Mouse (Mus musculus) spleen, adult 18-20 months (tissue): ENCODE results near the gene Chrna10.
A peak's percentile ranks its signal among the peaks of the same experiment; 100 is the strongest.

Source experiments
- DNase-seq, 2 experiments: peaks; one replicate each; pipeline ENCODE4 v3.0.0; 2022; ENCODE audit warnings: mixed read lengths in 2 of 2

Chrna10 gene

DNA sequence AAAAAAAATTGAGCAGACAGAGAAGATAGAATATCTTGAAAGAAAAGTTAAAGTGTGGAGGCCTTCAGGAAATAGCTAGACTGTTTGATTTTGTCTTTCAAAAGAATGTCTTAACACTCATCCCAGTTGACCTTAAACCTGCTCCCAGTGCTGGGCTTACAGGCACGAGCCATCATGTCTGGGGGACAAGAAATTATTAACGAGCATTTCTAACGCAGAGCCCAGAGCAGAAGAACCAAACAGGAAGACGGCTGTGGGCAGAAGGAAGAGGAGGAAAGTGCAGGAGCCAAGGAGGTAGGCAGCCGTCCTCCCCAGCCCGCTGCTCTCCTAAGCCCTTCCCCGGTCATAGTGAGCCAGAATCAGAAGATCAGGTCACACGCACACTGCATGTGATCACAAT lies 36.3 kb downstream of the Chrna10 start:
- DNase-seq: no peak

DNA sequence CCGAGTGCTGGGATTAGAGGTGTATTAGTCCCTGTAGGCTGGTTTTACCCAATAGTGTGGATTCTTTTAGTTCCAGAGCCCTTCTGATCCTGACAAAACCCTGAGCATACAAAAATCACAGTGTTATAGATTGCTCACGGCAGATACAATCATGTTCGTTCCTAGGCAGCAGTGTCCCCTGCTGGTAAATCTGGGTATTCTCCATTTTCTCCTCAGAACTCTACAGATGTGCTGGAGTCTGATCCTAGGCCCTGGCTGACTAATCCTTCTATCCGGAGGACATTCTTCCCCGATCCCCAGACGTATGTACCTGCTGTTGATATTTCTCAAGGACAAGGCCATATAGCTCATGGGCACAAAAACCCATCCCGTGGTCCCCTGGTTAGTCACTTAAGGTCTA lies 38.1 kb downstream of the Chrna10 start:
- peak in 1 of 2 experiments; percentile 19 for DNase-seq

DNA sequence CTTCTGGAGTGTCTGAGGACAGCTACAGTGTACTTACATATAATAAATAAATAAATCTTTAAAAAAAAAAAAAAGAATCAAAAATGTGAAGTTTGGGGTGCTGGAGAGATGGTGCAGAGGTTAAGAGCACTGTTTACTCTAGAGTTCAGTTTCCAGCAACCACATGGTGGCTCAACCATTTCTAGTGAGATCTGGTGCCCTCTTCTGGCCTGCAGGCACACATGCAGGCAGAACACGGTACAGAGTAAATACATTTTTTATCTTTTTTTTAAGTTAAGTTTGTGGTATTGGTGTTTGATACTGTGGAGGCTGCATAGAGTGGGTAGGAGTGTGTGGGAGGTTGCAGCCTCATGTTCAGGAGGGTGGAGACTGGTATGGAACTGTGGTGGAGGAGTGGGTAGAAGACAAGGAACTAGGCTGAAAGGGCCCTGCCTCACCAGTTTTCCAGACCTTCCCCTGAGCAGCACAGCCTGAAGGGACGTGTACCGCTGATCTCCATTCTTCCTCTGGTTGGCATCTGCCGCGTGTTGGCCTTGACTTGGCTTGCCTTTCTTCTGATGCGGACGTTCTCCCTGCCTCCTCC lies 39.8 kb downstream of the Chrna10 start:
- peak in 1 of 2 experiments; percentile 38 for DNase-seq

DNA sequence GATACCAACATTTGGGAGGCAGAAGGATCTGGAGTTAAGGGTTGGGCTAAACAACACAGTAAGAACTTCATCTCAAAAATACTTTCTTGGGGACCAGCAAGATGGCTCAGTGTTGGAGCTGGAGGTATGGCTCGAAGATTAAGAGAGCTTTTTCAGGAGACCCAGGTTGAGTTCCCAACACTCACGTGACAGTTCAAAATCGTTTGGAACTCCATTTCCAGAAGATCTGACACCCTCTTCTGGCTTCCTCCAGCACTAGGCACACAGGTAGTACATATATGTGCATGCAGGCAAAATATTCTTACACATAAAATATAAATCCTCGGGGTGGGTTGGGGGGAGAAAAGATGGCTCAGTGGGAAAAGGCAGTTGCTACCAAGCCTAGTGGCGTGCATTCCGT lies 50.3 kb downstream of the Chrna10 start:
- no peak for DNase-seq

DNA sequence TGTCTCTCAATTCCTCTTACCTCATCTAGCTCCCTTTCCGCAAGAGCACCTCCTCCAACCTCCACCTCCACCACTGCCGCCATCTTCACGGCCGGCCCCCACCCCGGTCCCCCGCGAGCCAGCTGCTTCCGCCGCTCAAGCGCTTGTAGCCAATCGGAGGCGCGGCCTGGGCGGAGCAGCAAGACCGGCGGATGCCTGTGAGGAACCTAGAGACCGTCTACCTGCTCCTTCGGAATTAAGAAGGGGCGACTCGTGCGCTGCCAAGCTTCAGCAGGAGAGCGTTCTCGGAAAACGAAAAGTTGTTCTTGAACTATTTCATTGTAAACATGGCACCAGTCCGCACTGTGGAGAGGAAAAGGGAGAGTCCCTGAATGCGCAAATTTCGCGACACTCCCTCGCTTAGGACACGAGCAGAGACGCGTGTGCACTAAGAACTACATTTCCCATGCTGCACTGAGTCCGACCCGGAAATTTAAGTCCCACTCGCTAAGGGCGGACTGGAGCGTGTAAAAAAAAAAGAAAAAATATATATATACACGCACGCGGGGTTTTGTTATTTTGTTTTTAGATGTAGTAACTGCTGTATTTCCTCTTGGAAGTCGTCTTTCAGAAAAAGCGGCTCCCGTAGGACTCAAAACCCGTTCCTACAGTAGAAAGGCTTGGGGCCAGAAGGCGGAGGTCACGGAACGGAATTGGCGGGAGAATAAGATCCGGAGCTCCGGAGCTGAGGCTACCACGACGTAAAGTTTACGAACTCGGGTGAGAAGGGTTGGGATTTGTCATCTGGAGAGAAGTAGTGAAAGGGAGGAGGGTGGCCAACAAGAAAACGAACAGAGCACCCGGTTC lies 51.4 kb downstream of the Chrna10 start, which contains the start of the genes Rnf121, Xndc1 and Xntrpc:
TSS of gene Rnf121 (minus strand) at position 424 of the 846 bp plus-strand sequence.
TSS of gene Xndc1 (plus strand) at position 466 of the 846 bp plus-strand sequence.
TSS of gene Xntrpc (plus strand) at position 668 of the 846 bp plus-strand sequence.
- peak; percentile 83 to 85 for DNase-seq

DNA sequence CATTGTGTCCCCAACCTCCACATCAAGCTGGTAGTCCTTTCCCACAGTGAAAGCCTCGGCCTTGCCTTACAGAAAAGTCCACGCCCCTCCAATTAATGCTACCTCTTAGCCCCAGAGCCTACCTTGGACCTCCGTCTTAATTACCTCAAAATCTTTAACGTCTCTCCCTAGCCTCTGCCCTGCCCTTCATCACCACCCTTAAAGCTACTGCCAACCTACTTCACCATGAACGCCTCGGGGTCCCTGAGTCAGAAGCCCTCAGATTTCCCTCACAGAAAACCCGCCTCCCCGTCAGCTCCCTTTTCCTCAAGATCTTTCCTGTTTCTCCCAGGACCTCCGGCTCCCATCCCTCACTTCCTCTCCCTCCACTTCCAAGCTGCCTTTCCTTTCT lies 52.0 kb downstream of the Chrna10 start:
- DNase-seq: no peak

DNA sequence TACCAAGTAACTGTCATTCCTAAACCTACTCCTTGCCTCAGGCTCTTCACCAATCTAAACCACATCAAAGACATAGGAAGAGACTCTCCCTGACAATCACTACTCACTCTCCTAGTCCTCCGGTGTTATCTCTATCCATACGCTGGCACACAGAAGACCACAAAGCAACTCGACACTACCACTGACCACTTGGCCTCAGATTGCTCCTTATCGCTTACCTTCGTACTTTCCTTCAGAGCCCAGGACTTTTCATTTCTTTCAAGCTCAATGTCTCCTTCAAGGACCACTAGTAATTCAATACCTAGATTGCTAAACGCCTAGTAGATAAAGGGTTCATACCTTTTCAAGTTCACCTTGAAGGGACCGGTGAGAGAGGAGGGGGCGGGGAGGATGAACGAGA lies 52.7 kb downstream of the Chrna10 start:
- no peak for DNase-seq

DNA sequence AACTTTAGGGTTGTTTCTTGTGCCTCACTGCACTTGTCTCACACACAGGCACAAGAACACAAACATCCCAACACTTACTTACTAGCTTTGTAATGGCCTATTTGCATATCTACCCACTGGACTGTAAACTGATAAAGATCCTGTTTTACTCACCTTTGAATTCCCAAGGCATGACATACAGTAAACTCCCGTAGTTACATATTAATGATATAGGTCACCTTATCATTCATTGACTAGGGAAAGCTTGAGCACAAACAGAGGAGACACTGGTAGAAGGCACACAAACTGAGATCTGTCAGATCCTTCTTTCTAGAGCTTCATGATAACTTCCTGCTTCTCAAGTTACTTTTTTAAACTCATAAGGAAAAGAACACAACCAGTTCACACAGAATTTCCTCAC lies 54.4 kb downstream of the Chrna10 start:
- DNase-seq: no peak

DNA sequence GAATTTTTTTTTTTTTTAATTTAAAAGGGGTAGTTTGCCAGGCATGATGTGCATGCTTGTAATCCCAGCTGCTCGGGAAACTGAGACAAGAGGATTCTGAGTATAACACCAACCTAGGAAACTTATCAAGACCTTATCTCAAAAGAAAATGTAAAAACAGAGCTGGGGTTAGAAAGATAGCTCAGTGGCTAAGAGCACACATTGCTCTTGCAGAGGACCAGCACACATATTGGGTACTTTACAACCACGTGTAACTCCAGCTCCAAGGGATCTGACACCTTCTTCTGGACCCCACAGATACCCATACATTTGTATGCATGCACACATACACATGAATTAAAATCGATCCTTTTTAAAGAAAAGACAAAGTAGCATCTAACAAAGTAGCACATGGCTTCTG lies 55.3 kb downstream of the Chrna10 start:
- no peak for DNase-seq
